Mouse (Mus musculus) heart, embryonic 16.5 days (tissue): Measurements from ENCODE around the gene Dennd5b. TPM values are rescaled to one million over a fixed set of nuclear protein-coding genes. Genes with fewer than 3 reads are reported as not detected.
A peak's percentile ranks its signal among the peaks of the same experiment; 100 is the strongest.

Source experiments
- ATAC-seq: fragments of 200-750 bp; cut with Nextera tagmentation; replicated peaks from 2 replicates; pipeline ENCODE4 v1.8.0; 2017; ENCODE audit warnings: moderate number of reproducible peaks; ENCODE audit not compliant: insufficient read depth, low FRiP score; ENCODE audit errors: extremely low read depth
- H3K27ac ChIP-seq: fragments of 300-500 bp; sonication (generic); 2 replicates; pipeline ENCODE4 v1.5.1; 2014; ENCODE audit warnings: mild to moderate bottlenecking, low read length, control low read depth, moderate library complexity
- H3K27me3 ChIP-seq: fragments of 300-500 bp; sonication (generic); 2 replicates; pipeline ENCODE4 v1.6.1; 2014; ENCODE audit warnings: low read length, mixed read lengths; ENCODE audit not compliant: control insufficient read depth, insufficient read depth
- H3K36me3 ChIP-seq: fragments of 300-500 bp; sonication (generic); 2 replicates; pipeline ENCODE4 v1.6.1; 2014; ENCODE audit not compliant: control insufficient read depth, insufficient read depth
- H3K4me1 ChIP-seq: fragments of 300-500 bp; sonication (generic); 2 replicates; pipeline ENCODE4 v1.6.1; 2014; ENCODE audit warnings: low read length, mixed read lengths; ENCODE audit not compliant: control insufficient read depth, insufficient read depth
- H3K4me2 ChIP-seq: fragments of 300-500 bp; sonication (generic); 2 replicates; pipeline ENCODE4 v1.6.1; 2014; ENCODE audit warnings: low read depth, mild to moderate bottlenecking, control low read depth, low read length
- H3K4me3 ChIP-seq: fragments of 300-500 bp; sonication (generic); 2 replicates; pipeline ENCODE4 v1.5.1; 2014; ENCODE audit warnings: mild to moderate bottlenecking, control low read depth, low read length
- H3K9ac ChIP-seq: fragments of 300-500 bp; sonication (generic); 2 replicates; pipeline ENCODE4 v1.6.1; 2014; ENCODE audit warnings: low read length, control low read depth
- H3K9me3 ChIP-seq: fragments of 300-500 bp; sonication (generic); replicated peaks from 2 replicates; pipeline ENCODE4 v1.6.1; 2016; ENCODE audit warnings: low read length; ENCODE audit not compliant: control insufficient read depth
- WGBS: fragments of 180-500 bp; shearing (Covaris S2); extraction: QIAGEN DNeasy Blood & Tissue Kit; methylation state at CpG from one replicate; pipeline ENCODE4 v1.1.7; 2014; 5-methylcytosine and 5-hydroxymethylcytosine counted together
- polyA plus RNA-seq: library from polyadenylated mRNA; unstranded; fragments of >200 nt; fragmentation: Nextera tagmentation; extraction: Ambion mirVana; gene quantifications from 2 replicates; pipeline ENCODE4 v1.2.1, GENCODE M21; 2015

Gene Dennd5b
- polyA plus RNA-seq, 1 experiment from 2014 or later, result 5.0 TPM

- ATAC-seq, result no peak
- Histone ChIP-seq H3K36me3 (no peaks in the 10 kb centered on the region), H3K27me3 (no peaks in the 10 kb centered on the region), H3K9ac (no peak overlapping the region), H3K27ac (no peak overlapping the region), H3K9me3 (no peaks in the 10 kb centered on the region), H3K4me1 (peaks cover 12% of the 10 kb centered on the region), H3K4me3 (no peak overlapping the region), H3K4me2 (no peak overlapping the region)
- WGBS, result 27% methylated on average over 1 of the region's 1 CpGs
Measured at GRCm38 (mm10) chr6:149094555-149094954, 6.9 kb downstream of the Dennd5b start.

GRCm38 (mm10) chr6:149093465-149093864, 8.0 kb downstream of the Dennd5b start:
- WGBS, result 16% methylated on average over 5 of the region's 5 CpGs
- H3K4me1 ChIP-seq, result peaks cover 12% of the 10 kb centered on the region
- ATAC-seq, result peak; percentile 81
- no peaks in the 10 kb centered on the region for H3K36me3 ChIP-seq
- H3K27me3 ChIP-seq, result no peaks in the 10 kb centered on the region
- H3K4me2 ChIP-seq, result 0 out of 2 replicates have a peak overlapping the region, but pooled peaks have one; percentile 27
- no peak overlapping the region for H3K4me3 ChIP-seq
- peak overlapping the region; percentile 50; the same call in 1 of the 2 replicates for H3K27ac ChIP-seq
- no peak overlapping the region for H3K9ac ChIP-seq
- H3K9me3 ChIP-seq, result no peaks in the 10 kb centered on the region

- H3K4me2 ChIP-seq, result no peak overlapping the region
- no peaks in the 10 kb centered on the region for H3K27me3 ChIP-seq
- peaks cover 12% of the 10 kb centered on the region for H3K4me1 ChIP-seq
- no peak overlapping the region for H3K27ac ChIP-seq
- no peak overlapping the region for H3K9ac ChIP-seq
- H3K9me3 ChIP-seq, result no peaks in the 10 kb centered on the region
- WGBS, result 95% methylated on average over 6 of the region's 6 CpGs
- H3K36me3 ChIP-seq, result no peaks in the 10 kb centered on the region
- no peak overlapping the region for H3K4me3 ChIP-seq
- no peak for ATAC-seq
Measured at GRCm38 (mm10) chr6:149092406-149092805, 9.1 kb downstream of the Dennd5b start.

GRCm38 (mm10) chr6:149077136-149077808, 24.2 kb downstream of the Dennd5b start:
- H3K4me1 ChIP-seq, result peaks cover 10% of the 10 kb centered on the region
- ATAC-seq, result no peak
- no peaks in the 10 kb centered on the region for H3K9me3 ChIP-seq
- H3K27me3 ChIP-seq, result no peaks in the 10 kb centered on the region
- no peaks in the 10 kb centered on the region; the same call in 1 of the 2 replicates for H3K36me3 ChIP-seq
- WGBS, result 79% methylated on average over 1 of the region's 1 CpGs
- H3K4me2 ChIP-seq, result no peak overlapping the region
- no peak overlapping the region for H3K9ac ChIP-seq
- H3K27ac ChIP-seq, result no peak overlapping the region
- no peak overlapping the region for H3K4me3 ChIP-seq

- no peak for ATAC-seq
- Histone ChIP-seq H3K4me2 (no peak overlapping the region), H3K27ac (no peak overlapping the region), H3K9me3 (no peaks in the 10 kb centered on the region), H3K36me3 (no peaks in the 10 kb centered on the region; the same call in 1 of the 2 replicates), H3K4me1 (peaks cover 10% of the 10 kb centered on the region), H3K27me3 (no peaks in the 10 kb centered on the region), H3K4me3 (no peak overlapping the region), H3K9ac (no peak overlapping the region)
- WGBS, result 69% methylated on average over 4 of the region's 4 CpGs
Measured at GRCm38 (mm10) chr6:149073854-149074253, 27.6 kb downstream of the Dennd5b start.

GRCm38 (mm10) chr6:149072873-149073272, 28.6 kb downstream of the Dennd5b start:
- ATAC-seq, result no peak
- no peaks in the 10 kb centered on the region for H3K27me3 ChIP-seq
- WGBS, result 51% methylated on average over 3 of the region's 3 CpGs

GRCm38 (mm10) chr6:149070592-149071124, 30.8 kb downstream of the Dennd5b start:
- no peak for ATAC-seq
- H3K36me3 ChIP-seq, result no peaks in the 10 kb centered on the region; the same call in 1 of the 2 replicates
- H3K4me1 ChIP-seq, result peaks cover 10% of the 10 kb centered on the region
- H3K27me3 ChIP-seq, result no peaks in the 10 kb centered on the region
- H3K9me3 ChIP-seq, result no peaks in the 10 kb centered on the region
- WGBS, result 78% methylated on average over 4 of the region's 4 CpGs
- no peak overlapping the region for H3K9ac ChIP-seq
- no peak overlapping the region for H3K27ac ChIP-seq
- no peak overlapping the region for H3K4me3 ChIP-seq
- no peak overlapping the region for H3K4me2 ChIP-seq

More at GRCm38 (mm10) chr6:149072873-149073272, 28.6 kb downstream of the Dennd5b start:
- H3K4me2 ChIP-seq, result no peak overlapping the region
- H3K27ac ChIP-seq, result no peak overlapping the region
- H3K4me1 ChIP-seq, result peaks cover 10% of the 10 kb centered on the region
- no peak overlapping the region for H3K9ac ChIP-seq
- no peak overlapping the region for H3K4me3 ChIP-seq
- no peaks in the 10 kb centered on the region; the same call in 1 of the 2 replicates for H3K36me3 ChIP-seq
- H3K9me3 ChIP-seq, result no peaks in the 10 kb centered on the region

- no peak overlapping the region for H3K27ac ChIP-seq
- ATAC-seq, result no peak
- H3K36me3 ChIP-seq, result no peaks in the 10 kb centered on the region
- no peaks in the 10 kb centered on the region for H3K27me3 ChIP-seq
- H3K4me3 ChIP-seq, result no peak overlapping the region
- H3K4me1 ChIP-seq, result peaks cover 4% of the 10 kb centered on the region
- no peak overlapping the region for H3K9ac ChIP-seq
- no peaks in the 10 kb centered on the region for H3K9me3 ChIP-seq
- no peak overlapping the region for H3K4me2 ChIP-seq
Measured at GRCm38 (mm10) chr6:149063382-149063781, 38.1 kb downstream of the Dennd5b start.

- H3K9me3 ChIP-seq, result no peaks in the 10 kb centered on the region
- H3K4me1 ChIP-seq, result peaks cover 4% of the 10 kb centered on the region
- no peaks in the 10 kb centered on the region for H3K36me3 ChIP-seq
- no peak overlapping the region for H3K9ac ChIP-seq
- no peak overlapping the region for H3K4me3 ChIP-seq
- WGBS, result 73% methylated on average over 5 of the region's 5 CpGs
- H3K27me3 ChIP-seq, result no peaks in the 10 kb centered on the region
- no peak overlapping the region for H3K4me2 ChIP-seq
- no peak for ATAC-seq
- H3K27ac ChIP-seq, result no peak overlapping the region
Measured at GRCm38 (mm10) chr6:149060670-149061387, 40.7 kb downstream of the Dennd5b start.
